8 mouse cellular contexts compared by ENCODE assay signal in the genomic region with DNA sequence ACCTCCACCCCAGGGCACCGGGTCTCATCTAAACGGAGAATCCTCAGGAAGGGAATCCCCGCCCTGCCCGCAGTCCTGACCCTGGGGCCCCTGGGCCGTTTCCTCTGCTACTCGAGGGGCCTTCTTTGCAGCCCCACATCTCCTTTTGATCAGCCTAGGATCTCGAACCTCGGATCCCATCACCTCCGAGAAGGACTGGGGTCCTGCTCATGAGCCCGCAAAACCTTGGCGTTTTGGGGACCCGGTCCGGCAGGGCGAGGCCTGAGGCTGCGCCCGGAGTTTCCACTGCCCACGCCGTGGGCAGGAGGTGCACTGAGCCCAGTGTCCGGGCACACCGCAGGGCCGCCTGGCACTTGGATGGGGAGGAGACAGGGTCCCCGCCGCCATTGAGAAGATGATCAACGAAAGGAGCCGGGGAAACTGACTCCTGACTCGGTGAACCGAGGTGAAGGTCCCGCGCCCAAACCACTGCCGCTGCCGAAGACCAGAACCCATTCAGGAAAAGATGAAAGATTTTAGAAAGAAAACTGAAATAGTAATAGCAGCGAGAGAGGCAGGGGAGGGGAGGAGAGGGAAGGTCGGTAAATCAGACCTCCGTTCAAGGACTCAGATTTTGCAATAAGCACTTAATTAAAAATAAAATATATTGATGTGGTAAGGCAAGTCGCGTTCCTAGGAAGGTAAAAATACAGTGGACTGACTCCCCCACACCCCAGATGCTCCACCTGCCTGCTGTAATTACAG.
A peak's percentile ranks its signal among the peaks of the same experiment; 100 is the strongest.
DNase-seq lines count a peak whose midpoint lies in the region; ATAC-seq lines count a peak whose summit lies in the region.

No protein-coding gene starts in this region.

- DNase-seq in adrenal gland, adult 18-20 months (ENCODE audit: low spot score in 2 of 2) = peak; percentile 11 to 22
- DNase-seq in adrenal gland, postnatal 4 days (ENCODE audit: low spot score in 2 of 2) = no peak
- peak; percentile 12 for DNase-seq in thymus, postnatal 4 days
- DNase-seq in thymus, postnatal 0 days (ENCODE audit: low spot score) = no peak
- DNase-seq in kidney, postnatal 4 days = peak; percentile 20 to 46
- peak; percentile 56 for DNase-seq in midbrain, embryonic 14.5 days
- no peak for DNase-seq in left cerebral cortex, adult 11 months (ENCODE audit: low spot score)
- DNase-seq in left cerebral cortex, postnatal 4 days = no peak

- 5% methylated on average over 36 of the region's 36 CpGs for WGBS in midbrain, embryonic 14.5 days

- H3K4me1 ChIP-seq in midbrain, embryonic 14.5 days (ENCODE audit: control insufficient read depth, insufficient read depth, low read length) = peaks cover 24% of the 10 kb centered on the region

- H3K4me3 ChIP-seq in midbrain, embryonic 14.5 days (replicated peaks; ENCODE audit: low read depth, low read length) = peak overlapping the region; percentile 35

- no peaks in the 10 kb centered on the region for H3K36me3 ChIP-seq in midbrain, embryonic 14.5 days (ENCODE audit: control insufficient read depth, insufficient read depth, low read length)

- peak overlapping the region; percentile 69 for H3K4me2 ChIP-seq in midbrain, embryonic 14.5 days (ENCODE audit: low read length)

- peak overlapping the region; percentile 88 for H3K27ac ChIP-seq in midbrain, embryonic 14.5 days (replicated peaks; ENCODE audit: low read depth, low read length)

- H3K9ac ChIP-seq in midbrain, embryonic 14.5 days (replicated peaks; ENCODE audit: low read length) = peak overlapping the region; percentile 60

- intact Hi-C loops in left cerebral cortex, postnatal 4 days (cut with DNase I) = loop anchor here (10.0 kb wide), 1 partner anchor 180 kb away; no protein-coding TSS in a partner anchor

- no peaks in the 10 kb centered on the region for H3K27me3 ChIP-seq in midbrain, embryonic 14.5 days (ENCODE audit: control insufficient read depth, insufficient read depth, low read length)

- H3K9me3 ChIP-seq in midbrain, embryonic 14.5 days (ENCODE audit: control insufficient read depth, low read length) = no peaks in the 10 kb centered on the region

- ATAC-seq in midbrain, embryonic 14.5 days (ENCODE audit: low FRiP score, low TSS enrichment) = no peak

Comparison
In these comparisons a context has a peak if more than half of its experiments do, and no peak if none do; other contexts are left out.
1. DNase-seq: peak in adrenal gland, adult 18-20 months (2 of 2), thymus, postnatal 4 days (single experiment), kidney, postnatal 4 days (2 of 2) and midbrain, embryonic 14.5 days (single experiment); none in adrenal gland, postnatal 4 days (0 of 2), thymus, postnatal 0 days (single experiment), left cerebral cortex, adult 11 months (single experiment) and left cerebral cortex, postnatal 4 days (single experiment).